Mouse (Mus musculus): ENCODE data around the gene Fnip2. TPM values are rescaled to one million over a fixed set of nuclear protein-coding genes. Genes with fewer than 3 reads are reported as not detected.
A peak's percentile ranks its signal among the peaks of the same experiment; 100 is the strongest.

Gene Fnip2
- polyA plus RNA-seq, 1 experiment from 2014 or later = 2.0 TPM

GRCm38 (mm10) chr3:79415929-79416328 is 151.7 kb downstream of the Fnip2 start:
- DNase-seq (ENCODE audit: low spot score) (no peak), ATAC-seq (ENCODE audit: low read depth) (no peak)
- H3K27me3 ChIP-seq (replicated peaks; ENCODE audit: control insufficient read depth, insufficient read depth, low read length) = no peaks in the 10 kb centered on the region
- no peak overlapping the region for H3K4me2 ChIP-seq (ENCODE audit: low read depth, low read length)
- H3K36me3 ChIP-seq (ENCODE audit: control insufficient read depth, insufficient read depth, low read length) = no peaks in the 10 kb centered on the region
- H3K4me3 ChIP-seq (ENCODE audit: low read depth, low read length) = no peak overlapping the region
- no peak overlapping the region for H3K27ac ChIP-seq (replicated peaks; ENCODE audit: low read depth, low read length)
- no peak overlapping the region for H3K9ac ChIP-seq (ENCODE audit: low read depth, low read length)
- H3K9me3 ChIP-seq (ENCODE audit: control insufficient read depth, low read length) = no peaks in the 10 kb centered on the region
- H3K4me1 ChIP-seq (ENCODE audit: control insufficient read depth, insufficient read depth, low read length) = peaks cover 10% of the 10 kb centered on the region; the same call in 1 of the 2 replicates

- H3K4me1 ChIP-seq (ENCODE audit: control insufficient read depth, insufficient read depth, low read length) = peaks cover 13% of the 10 kb centered on the region; the same call in 1 of the 2 replicates
- DNase-seq (ENCODE audit: low spot score) (no peak), ATAC-seq (ENCODE audit: low read depth) (no peak)
- no peak overlapping the region for H3K27ac ChIP-seq (replicated peaks; ENCODE audit: low read depth, low read length)
- H3K36me3 ChIP-seq (ENCODE audit: control insufficient read depth, insufficient read depth, low read length) = no peaks in the 10 kb centered on the region
- WGBS = 76% methylated on average over 5 of the region's 5 CpGs
- H3K9me3 ChIP-seq (ENCODE audit: control insufficient read depth, low read length) = no peaks in the 10 kb centered on the region
- H3K4me2 ChIP-seq (ENCODE audit: low read depth, low read length) = no peak overlapping the region
- no peak overlapping the region for H3K4me3 ChIP-seq (ENCODE audit: low read depth, low read length)
- H3K27me3 ChIP-seq (replicated peaks; ENCODE audit: control insufficient read depth, insufficient read depth, low read length) = no peaks in the 10 kb centered on the region
- H3K9ac ChIP-seq (ENCODE audit: low read depth, low read length) = no peak overlapping the region
Observed at GRCm38 (mm10) chr3:79415081-79415480, 152.5 kb downstream of the Fnip2 start.

DNA sequence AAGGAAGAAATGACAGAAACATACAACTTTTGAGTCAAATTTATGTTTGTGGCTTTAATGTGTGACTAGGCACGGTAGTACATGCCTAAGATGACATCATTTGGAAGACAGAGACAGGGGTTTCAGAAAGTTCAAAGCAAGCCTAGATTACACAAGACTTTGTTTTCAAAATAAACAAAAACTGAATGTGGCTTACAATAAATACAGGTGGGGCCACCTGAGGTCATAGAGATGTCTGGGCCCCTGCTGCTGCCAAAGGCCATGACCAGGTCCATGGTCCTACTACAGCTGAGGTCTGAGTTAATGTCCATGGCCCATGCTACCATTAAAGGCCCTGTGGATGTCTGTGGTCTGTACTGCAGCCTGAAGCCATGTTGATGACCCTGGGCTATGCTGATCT is 154.1 kb downstream of the Fnip2 start:
- Histone ChIP-seq H3K4me3 (ENCODE audit: low read depth, low read length) (no peak overlapping the region), H3K4me1 (ENCODE audit: control insufficient read depth, insufficient read depth, low read length) (peaks cover 13% of the 10 kb centered on the region; the same call in 1 of the 2 replicates), H3K9ac (ENCODE audit: low read depth, low read length) (no peak overlapping the region), H3K27me3 (replicated peaks; ENCODE audit: control insufficient read depth, insufficient read depth, low read length) (no peaks in the 10 kb centered on the region), H3K36me3 (ENCODE audit: control insufficient read depth, insufficient read depth, low read length) (no peaks in the 10 kb centered on the region), H3K27ac (replicated peaks; ENCODE audit: low read depth, low read length) (no peak overlapping the region), H3K9me3 (ENCODE audit: control insufficient read depth, low read length) (no peaks in the 10 kb centered on the region), H3K4me2 (ENCODE audit: low read depth, low read length) (no peak overlapping the region)
- WGBS = 77% methylated on average over 1 of the region's 1 CpGs
- DNase-seq (ENCODE audit: low spot score) (no peak), ATAC-seq (ENCODE audit: low read depth) (no peak)

- H3K27ac ChIP-seq (replicated peaks; ENCODE audit: low read depth, low read length) = no peak overlapping the region
- H3K4me1 ChIP-seq (ENCODE audit: control insufficient read depth, insufficient read depth, low read length) = peaks cover 10% of the 10 kb centered on the region; the same call in 1 of the 2 replicates
- ATAC-seq (ENCODE audit: low read depth) = no peak
- H3K36me3 ChIP-seq (ENCODE audit: control insufficient read depth, insufficient read depth, low read length) = no peaks in the 10 kb centered on the region
- 19% methylated on average over 2 of the region's 2 CpGs for WGBS
- no peaks in the 10 kb centered on the region for H3K9me3 ChIP-seq (ENCODE audit: control insufficient read depth, low read length)
- DNase-seq (ENCODE audit: low spot score) = peak; percentile 60
- H3K27me3 ChIP-seq (replicated peaks; ENCODE audit: control insufficient read depth, insufficient read depth, low read length) = no peaks in the 10 kb centered on the region
- no peak overlapping the region for H3K4me2 ChIP-seq (ENCODE audit: low read depth, low read length)
- H3K4me3 ChIP-seq (ENCODE audit: low read depth, low read length) = no peak overlapping the region
- H3K9ac ChIP-seq (ENCODE audit: low read depth, low read length) = no peak overlapping the region
Observed at GRCm38 (mm10) chr3:79411666-79412065, 155.9 kb downstream of the Fnip2 start.

DNA sequence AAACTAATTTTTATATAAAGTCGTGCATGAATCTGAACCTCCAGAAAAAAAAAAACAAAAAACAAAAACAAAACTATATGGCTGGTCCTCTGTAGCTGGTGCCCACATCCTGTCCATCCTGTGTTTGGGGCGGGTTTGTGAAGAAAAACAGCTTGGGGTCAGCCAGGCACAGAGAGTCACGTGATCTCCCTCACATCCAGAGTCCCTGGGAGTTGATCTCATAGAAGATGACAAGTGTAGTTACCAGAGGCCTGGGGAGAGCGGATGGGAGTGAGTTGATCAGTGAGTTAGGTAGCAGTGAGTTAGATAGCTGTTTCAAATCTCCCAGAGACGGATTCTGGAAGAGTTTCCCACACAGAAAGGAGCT is 157.0 kb downstream of the Fnip2 start:
- Histone ChIP-seq H3K9me3 (ENCODE audit: control insufficient read depth, low read length) (no peaks in the 10 kb centered on the region), H3K4me3 (ENCODE audit: low read depth, low read length) (no peak overlapping the region), H3K27ac (replicated peaks; ENCODE audit: low read depth, low read length) (no peak overlapping the region), H3K4me1 (ENCODE audit: control insufficient read depth, insufficient read depth, low read length) (peaks cover 10% of the 10 kb centered on the region; the same call in 1 of the 2 replicates), H3K9ac (ENCODE audit: low read depth, low read length) (no peak overlapping the region), H3K36me3 (ENCODE audit: control insufficient read depth, insufficient read depth, low read length) (no peaks in the 10 kb centered on the region), H3K4me2 (ENCODE audit: low read depth, low read length) (no peak overlapping the region), H3K27me3 (replicated peaks; ENCODE audit: control insufficient read depth, insufficient read depth, low read length) (no peaks in the 10 kb centered on the region)
- no peak; the same call in 1 of the 2 replicates for ATAC-seq (ENCODE audit: low read depth)
- DNase-seq (ENCODE audit: low spot score) = peak; percentile 49
- WGBS = 27% methylated on average over 5 of the region's 5 CpGs

DNA sequence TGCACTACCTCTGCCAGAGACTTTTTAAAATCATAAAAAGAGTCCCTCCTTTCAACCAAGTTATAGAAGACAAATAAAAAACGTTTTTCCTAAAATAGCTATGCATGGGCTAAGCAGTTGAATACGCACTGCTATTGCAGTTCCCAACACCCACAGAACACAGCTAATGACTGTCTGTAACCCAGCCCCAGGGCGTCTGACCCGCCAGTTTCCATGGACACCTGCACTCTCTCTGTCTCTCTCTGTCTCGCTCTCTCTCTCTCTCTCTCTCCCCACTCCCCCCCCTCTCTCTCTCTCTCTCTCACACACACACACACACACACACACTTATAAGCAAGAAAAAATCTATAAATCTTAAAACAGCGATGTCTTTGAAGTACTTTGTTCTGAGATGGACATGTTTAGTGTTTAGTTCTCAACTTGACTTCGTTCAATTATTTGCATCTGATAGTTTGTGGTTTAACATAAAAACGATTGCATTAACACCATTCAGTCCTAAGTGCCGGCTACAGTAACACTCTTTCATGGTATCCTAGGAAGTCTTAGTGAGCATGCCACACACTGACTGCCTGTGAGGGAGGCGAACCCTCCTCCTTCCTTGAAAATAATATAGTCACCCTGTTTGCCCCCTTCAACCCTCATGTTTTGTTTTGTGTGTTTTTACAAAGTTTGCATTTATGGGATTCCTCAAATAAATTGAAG is 157.5 kb downstream of the Fnip2 start:
- Histone ChIP-seq H3K9me3 (ENCODE audit: control insufficient read depth, low read length) (no peaks in the 10 kb centered on the region), H3K4me2 (ENCODE audit: low read depth, low read length) (no peak overlapping the region), H3K4me1 (ENCODE audit: control insufficient read depth, insufficient read depth, low read length) (peaks cover 10% of the 10 kb centered on the region; the same call in 1 of the 2 replicates), H3K36me3 (ENCODE audit: control insufficient read depth, insufficient read depth, low read length) (no peaks in the 10 kb centered on the region), H3K9ac (ENCODE audit: low read depth, low read length) (no peak overlapping the region), H3K27ac (replicated peaks; ENCODE audit: low read depth, low read length) (no peak overlapping the region), H3K27me3 (replicated peaks; ENCODE audit: control insufficient read depth, insufficient read depth, low read length) (no peaks in the 10 kb centered on the region), H3K4me3 (ENCODE audit: low read depth, low read length) (no peak overlapping the region)
- peak; percentile 34 for DNase-seq (ENCODE audit: low spot score)
- ATAC-seq (ENCODE audit: low read depth) = 0 out of 2 replicates have a peak, but pooled peaks have one; percentile 53
- WGBS = 21% methylated on average over 10 of the region's 10 CpGs

- ATAC-seq (ENCODE audit: low read depth) (no peak), DNase-seq (ENCODE audit: low spot score) (no peak)
- Histone ChIP-seq H3K4me2 (ENCODE audit: low read depth, low read length) (no peak overlapping the region), H3K27me3 (replicated peaks; ENCODE audit: control insufficient read depth, insufficient read depth, low read length) (no peaks in the 10 kb centered on the region), H3K4me3 (ENCODE audit: low read depth, low read length) (no peak overlapping the region), H3K27ac (replicated peaks; ENCODE audit: low read depth, low read length) (no peak overlapping the region), H3K9me3 (ENCODE audit: control insufficient read depth, low read length) (no peaks in the 10 kb centered on the region), H3K4me1 (ENCODE audit: control insufficient read depth, insufficient read depth, low read length) (peaks cover 10% of the 10 kb centered on the region; the same call in 1 of the 2 replicates), H3K36me3 (ENCODE audit: control insufficient read depth, insufficient read depth, low read length) (no peaks in the 10 kb centered on the region), H3K9ac (ENCODE audit: low read depth, low read length) (no peak overlapping the region)
- WGBS = 30% methylated on average over 4 of the region's 4 CpGs
Observed at GRCm38 (mm10) chr3:79408546-79408945, 159.1 kb downstream of the Fnip2 start.

Data from embryonic facial prominence, embryonic 14.5 days (tissue).